Mouse (Mus musculus) MEL (cell line): Measurements from ENCODE around the gene Ly6g6c. TPM values are rescaled to one million over a fixed set of nuclear protein-coding genes. Genes with fewer than 3 reads are reported as not detected.

Source experiments
- DNase-seq: peaks from one replicate; pipeline ENCODE4 v3.0.0; 2011; ENCODE audit warnings: low read depth, low spot score
- H3K27ac ChIP-seq: 2 replicates; pipeline ENCODE4 v1.5.1; 2012; ENCODE audit warnings: low read depth, mild to moderate bottlenecking, control low read depth, low read length, moderate library complexity; ENCODE audit not compliant: control insufficient read depth
- H3K27me3 ChIP-seq, 2 experiments: fragments of 150-350 bp in 1 of 2; sonication (generic) in 1 of 2; 2 replicates each; pipeline ENCODE4 v1.6.1; 2012; ENCODE audit warnings: low read length in 2 of 2, mild to moderate bottlenecking in 2 of 2, improper control_type of control experiment in 1 of 2, moderate library complexity in 1 of 2; ENCODE audit not compliant: insufficient read depth in 2 of 2, control insufficient read depth in 1 of 2
- H3K36me3 ChIP-seq, 2 experiments: 2 replicates each; pipeline ENCODE4 v1.6.1; 2012 to 2014; ENCODE audit warnings: low read length in 2 of 2, improper control_type of control experiment in 1 of 2, inconsistent platforms in 1 of 2, mild to moderate bottlenecking in 1 of 2; ENCODE audit not compliant: insufficient read depth in 2 of 2, control insufficient read depth in 1 of 2
- H3K4me1 ChIP-seq, 2 experiments: fragments of 150-350 bp in 1 of 2; sonication (generic) in 1 of 2; 2 replicates each; pipeline ENCODE4 v1.6.1; 2012; ENCODE audit warnings: low read length in 2 of 2, improper control_type of control experiment in 1 of 2, mild to moderate bottlenecking in 1 of 2; ENCODE audit not compliant: insufficient read depth in 2 of 2, control insufficient read depth in 1 of 2
- H3K4me3 ChIP-seq, 2 experiments: fragments of 150-350 bp in 1 of 2; sonication (generic) in 1 of 2; 2 replicates each; pipeline ENCODE4 v1.5.1; 2012; ENCODE audit warnings: low read depth in 2 of 2, low read length in 2 of 2, mild to moderate bottlenecking in 2 of 2, moderate library complexity in 2 of 2, control low read depth in 1 of 2, improper control_type of control experiment in 1 of 2; ENCODE audit not compliant: control insufficient read depth in 1 of 2, insufficient read depth in 1 of 2
- H3K79me2 ChIP-seq: 2 replicates; pipeline ENCODE4 v1.6.1; 2012; ENCODE audit warnings: mild to moderate bottlenecking, low read length, moderate library complexity; ENCODE audit not compliant: control insufficient read depth, poor library complexity, insufficient read depth
- H3K9ac ChIP-seq: 2 replicates; pipeline ENCODE4 v1.6.1; 2012; ENCODE audit warnings: low read depth, mild to moderate bottlenecking, control low read depth, low read length, moderate library complexity; ENCODE audit not compliant: control insufficient read depth, poor library complexity, severe bottlenecking
- H3K9me3 ChIP-seq: fragments of 150-350 bp; sonication (generic); replicated peaks from 2 replicates; pipeline ENCODE4 v1.6.1; 2012; ENCODE audit warnings: mild to moderate bottlenecking, low read length, improper control_type of control experiment, moderate library complexity; ENCODE audit not compliant: insufficient read depth
- CTCF ChIP-seq, 3 experiments: IDR thresholded peaks in 2 of 3; conservative IDR thresholded peaks in 1 of 3; 2 replicates each; pipeline ENCODE4 v1.5.1; 2011 to 2012; ENCODE audit warnings: low read length in 3 of 3, low read depth in 2 of 3, mild to moderate bottlenecking in 2 of 3, improper control_type of control experiment in 1 of 3, inconsistent platforms in 1 of 3, mixed read lengths in 1 of 3, moderate library complexity in 1 of 3; ENCODE audit not compliant: control insufficient read depth in 1 of 3, insufficient read depth in 1 of 3, poor library complexity in 1 of 3, severe bottlenecking in 1 of 3
- E2F4 ChIP-seq: IDR thresholded peaks from 2 replicates; pipeline ENCODE4 v1.6.1; 2011; ENCODE audit warnings: low read depth, low read length, improper control_type of control experiment, borderline replicate concordance
- EP300 ChIP-seq, 2 experiments: IDR thresholded peaks; 2 replicates each; pipeline ENCODE4 v1.6.1; 2011; ENCODE audit warnings: improper control_type of control experiment in 2 of 2, low read length in 2 of 2, low read depth in 1 of 2, mild to moderate bottlenecking in 1 of 2
- GABPA ChIP-seq: IDR thresholded peaks from 2 replicates; pipeline ENCODE4 v1.6.1; 2012; ENCODE audit warnings: low read depth, mild to moderate bottlenecking, inconsistent platforms, low read length, improper control_type of control experiment, moderate library complexity
- HCFC1 ChIP-seq: IDR thresholded peaks from 2 replicates; pipeline ENCODE4 v1.6.1; 2012; ENCODE audit warnings: low read depth, mild to moderate bottlenecking, inconsistent platforms, low read length, improper control_type of control experiment, moderate library complexity
- JUND ChIP-seq: IDR thresholded peaks from 2 replicates; pipeline ENCODE4 v1.6.1; 2011; ENCODE audit warnings: low read depth, mild to moderate bottlenecking, improper control_type of control experiment, low read length
- MAFK ChIP-seq: IDR thresholded peaks from 2 replicates; pipeline ENCODE4 v1.6.1; 2011; ENCODE audit warnings: low read depth, mild to moderate bottlenecking, low read length, improper control_type of control experiment, borderline replicate concordance
- MXI1 ChIP-seq: IDR thresholded peaks from 2 replicates; pipeline ENCODE4 v1.6.1; 2011; ENCODE audit warnings: mild to moderate bottlenecking, low read depth, low read length, improper control_type of control experiment
- NELFE ChIP-seq: IDR thresholded peaks from 2 replicates; pipeline ENCODE4 v1.6.1; 2011; ENCODE audit warnings: low read depth, low read length, improper control_type of control experiment
- POLR2A ChIP-seq, 2 experiments: IDR thresholded peaks; 2 replicates each; pipeline ENCODE4 v1.6.1; 2011 to 2012; ENCODE audit warnings: low read length in 2 of 2, mild to moderate bottlenecking in 2 of 2, control low read depth in 1 of 2, improper control_type of control experiment in 1 of 2, low read depth in 1 of 2, moderate library complexity in 1 of 2; ENCODE audit not compliant: control insufficient read depth in 1 of 2, insufficient read depth in 1 of 2, poor library complexity in 1 of 2
- POLR2AphosphoS2 ChIP-seq: IDR thresholded peaks from 2 replicates; pipeline ENCODE4 v1.6.1; 2011; ENCODE audit warnings: low read length, improper control_type of control experiment
- POLR2AphosphoS5 ChIP-seq: IDR thresholded peaks from 2 replicates; pipeline ENCODE4 v1.6.1; 2012; ENCODE audit warnings: low read depth, borderline replicate concordance, mild to moderate bottlenecking, inconsistent platforms, low read length, moderate library complexity, mixed read lengths
- SIN3A ChIP-seq: IDR thresholded peaks from 2 replicates; pipeline ENCODE4 v1.6.1; 2012; ENCODE audit warnings: low read length, improper control_type of control experiment, inconsistent platforms
- SMC3 ChIP-seq: IDR thresholded peaks from 2 replicates; pipeline ENCODE4 v1.6.1; 2011; ENCODE audit warnings: low read depth, low read length, improper control_type of control experiment
- TAL1 ChIP-seq: IDR thresholded peaks from 2 replicates; pipeline ENCODE4 v1.6.1; 2012; ENCODE audit warnings: mild to moderate bottlenecking, inconsistent platforms, low read length, moderate library complexity, mixed read lengths
- TBP ChIP-seq: IDR thresholded peaks from 2 replicates; pipeline ENCODE4 v1.8.0; 2011; ENCODE audit warnings: low read depth, low read length, improper control_type of control experiment
- TCF12 ChIP-seq: IDR thresholded peaks from 2 replicates; pipeline ENCODE4 v1.6.1; 2014; ENCODE audit warnings: low read depth, mild to moderate bottlenecking, inconsistent platforms, low read length, improper control_type of control experiment, moderate library complexity
- UBTF ChIP-seq: IDR thresholded peaks from 2 replicates; pipeline ENCODE4 v1.6.1; 2012; ENCODE audit warnings: low read depth, mild to moderate bottlenecking, inconsistent platforms, low read length, improper control_type of control experiment, moderate library complexity, borderline replicate concordance; ENCODE audit not compliant: insufficient read depth
- USF1 ChIP-seq: IDR thresholded peaks from 2 replicates; pipeline ENCODE4 v1.6.1; 2014; ENCODE audit warnings: low read depth, mild to moderate bottlenecking, inconsistent platforms, low read length, improper control_type of control experiment, moderate library complexity
- ZKSCAN1 ChIP-seq: IDR thresholded peaks from 2 replicates; pipeline ENCODE4 v1.6.1; 2012; ENCODE audit warnings: low read depth, mild to moderate bottlenecking, inconsistent platforms, low read length, improper control_type of control experiment, moderate library complexity
- ZMIZ1 ChIP-seq: IDR thresholded peaks from 2 replicates; pipeline ENCODE4 v1.6.1; 2012; ENCODE audit warnings: low read depth, mild to moderate bottlenecking, inconsistent platforms, low read length, improper control_type of control experiment, moderate library complexity
- ZNF384 ChIP-seq: IDR thresholded peaks from 2 replicates; pipeline ENCODE4 v1.6.1; 2012; ENCODE audit warnings: low read depth, mild to moderate bottlenecking, inconsistent platforms, low read length, improper control_type of control experiment
- polyA plus RNA-seq, 2 experiments: library from polyadenylated mRNA; stranded (reverse) in 1 of 2; unstranded in 1 of 2; fragments of >175 nt in 1 of 2; fragments of >200 nt in 1 of 2; gene quantifications; 2 replicates each; pipeline versions ENCODE4 v1.2.1 to v1.2.4; 2012; ENCODE audit warnings: low replicate concordance in 2 of 2, low read depth in 1 of 2; ENCODE audit not compliant: insufficient read length in 2 of 2, insufficient read depth in 1 of 2, missing spikeins in 1 of 2
- total RNA-seq: library from RNA; depleted of rRNA; stranded (reverse); fragments of 300-350 nt; gene quantifications from 2 replicates; pipeline ENCODE4 v1.2.3, GENCODE M21; 2012

The Ly6g6c gene
- total and polyA plus RNA-seq, 3 experiments: 0.24 TPM; not detected in 2

- no peak for TF ChIP-seq CTCF (IDR thresholded peaks at IDR 0.05 in 2 of 3, conservative IDR thresholded peaks at IDR 0.05 in 1 of 3; ENCODE audit: control insufficient read depth in 1 of 3, insufficient read depth in 1 of 3, low read depth in 2 of 3, low read length in 3 of 3, poor library complexity in 1 of 3, severe bottlenecking in 1 of 3)
- TF ChIP-seq E2F4: no peak
- no peak for TF ChIP-seq POLR2AphosphoS2
- TF ChIP-seq MXI1: no peak
- TF ChIP-seq, all 39 proteins: peak for 0
These were observed 27.4 kb downstream of the Ly6g6c start for GRCm38 (mm10) chr17:35092403-35093198.

GRCm38 (mm10) chr17:35094475-35095365 is 29.5 kb downstream of the Ly6g6c start:
- H3K4me3 ChIP-seq: no peak overlapping the region
- H3K36me3 ChIP-seq: peaks cover 0 to 2% of the 10 kb centered on the region in 2 experiments; a peak in 3 of 4 replicates
- H3K9me3 ChIP-seq: no peaks in the 10 kb centered on the region

More at GRCm38 (mm10) chr17:35092403-35093198, 27.4 kb downstream of the Ly6g6c start:
- H3K4me3 ChIP-seq: no peak overlapping the region
- peaks cover 0 to 2% of the 10 kb centered on the region in 2 experiments; a peak in 1 of 4 replicates for H3K36me3 ChIP-seq
- H3K9me3 ChIP-seq: no peaks in the 10 kb centered on the region
- no peaks in the 10 kb centered on the region for H3K27me3 ChIP-seq
- H3K27ac ChIP-seq: no peak overlapping the region
- no peak overlapping the region for H3K9ac ChIP-seq
- H3K4me1 ChIP-seq: peaks cover 2 to 14% of the 10 kb centered on the region in 2 experiments; a peak in 3 of 4 replicates
- DNase-seq: no peak
- H3K79me2 ChIP-seq: peaks cover 18% of the 10 kb centered on the region

GRCm38 (mm10) chr17:35096597-35096996 is 31.4 kb downstream of the Ly6g6c start:
- Histone ChIP-seq H3K27ac (no peak overlapping the region), H3K36me3 (no peaks in the 10 kb centered on the region; a peak in 2 of 4 replicates), H3K4me3 (no peak overlapping the region), H3K4me1 (no peaks in the 10 kb centered on the region), H3K79me2 (peaks cover 2% of the 10 kb centered on the region; the same call in 1 of the 2 replicates), H3K27me3 (no peaks in the 10 kb centered on the region), H3K9me3 (no peaks in the 10 kb centered on the region), H3K9ac (no peak overlapping the region)
- no peak for DNase-seq
- no peak for TF ChIP-seq TAL1
- TF ChIP-seq JUND: no peak
- TF ChIP-seq POLR2AphosphoS5: no peak
- TF ChIP-seq ZKSCAN1: no peak
- no peak for TF ChIP-seq E2F4
- TF ChIP-seq ZNF384: no peak
- no peak for TF ChIP-seq MAFK
- TF ChIP-seq TBP: no peak
- no peak for TF ChIP-seq SMC3
- no peak for TF ChIP-seq HCFC1
- no peak for TF ChIP-seq UBTF
- no peak for TF ChIP-seq ZMIZ1

More at GRCm38 (mm10) chr17:35094475-35095365, 29.5 kb downstream of the Ly6g6c start:
- DNase-seq: no peak
- peaks cover 2 to 10% of the 10 kb centered on the region in 2 experiments; a peak in 3 of 4 replicates for H3K4me1 ChIP-seq
- H3K79me2 ChIP-seq: peaks cover 14% of the 10 kb centered on the region
- no peak overlapping the region for H3K9ac ChIP-seq
- H3K27ac ChIP-seq: no peak overlapping the region
- H3K27me3 ChIP-seq: no peaks in the 10 kb centered on the region
- TF ChIP-seq POLR2AphosphoS5 (no peak), GABPA (no peak), USF1 (no peak), POLR2AphosphoS2 (no peak), E2F4 (no peak), POLR2A (IDR thresholded peaks at IDR 0.05; ENCODE audit: control insufficient read depth in 1 of 2, insufficient read depth in 1 of 2, low read depth in 1 of 2, low read length in 2 of 2, poor library complexity in 1 of 2) (no peak), EP300 (IDR thresholded peaks at IDR 0.05; ENCODE audit: low read depth in 1 of 2, low read length in 2 of 2) (no peak), SIN3A (no peak), TCF12 (no peak), NELFE (no peak), ZNF384 (no peak)
- TF ChIP-seq, all 39 proteins: peak for 0
